Mouse (Mus musculus) heart, adult 18-20 months (tissue): Measurements from ENCODE around the gene Dcaf6. TPM values are rescaled to one million over a fixed set of nuclear protein-coding genes. Genes with fewer than 3 reads are reported as not detected.

ENCODE experiments used
- DNase-seq, 2 experiments: peaks; one replicate each; pipeline ENCODE4 v3.0.0; 2021 to 2022; ENCODE audit warnings: mixed read lengths in 1 of 2
- long read RNA-seq, 2 experiments: library from polyadenylated mRNA; stranded (forward); transcript quantifications; one replicate each; pipeline ENCODE4 v2.0.0; 2021
- total RNA-seq, 2 experiments: library from RNA; stranded (reverse); gene quantifications; 2 replicates each; pipeline ENCODE4 v1.2.3; 2021

Gene Dcaf6
- total RNA-seq, result 100 to 1,000 TPM in 1 of 2 experiments, 10 to 100 TPM in 1; 86.1 to 101 TPM
- long read RNA-seq, experiment 1, full-length matches to known transcripts, result 2 of 28 reads
- long read RNA-seq, experiment 1, partial matches to known transcripts, result 2 of 28 reads
- long read RNA-seq, experiment 1, other reads (novel, unspliced or antisense), result 24 of 28 reads
- long read RNA-seq, experiment 2, full-length matches to known transcripts, result 2 of 12 reads
- long read RNA-seq, experiment 2, partial matches to known transcripts, result 2 of 12 reads
- long read RNA-seq, experiment 2, other reads (novel, unspliced or antisense), result 8 of 12 reads

DNA sequence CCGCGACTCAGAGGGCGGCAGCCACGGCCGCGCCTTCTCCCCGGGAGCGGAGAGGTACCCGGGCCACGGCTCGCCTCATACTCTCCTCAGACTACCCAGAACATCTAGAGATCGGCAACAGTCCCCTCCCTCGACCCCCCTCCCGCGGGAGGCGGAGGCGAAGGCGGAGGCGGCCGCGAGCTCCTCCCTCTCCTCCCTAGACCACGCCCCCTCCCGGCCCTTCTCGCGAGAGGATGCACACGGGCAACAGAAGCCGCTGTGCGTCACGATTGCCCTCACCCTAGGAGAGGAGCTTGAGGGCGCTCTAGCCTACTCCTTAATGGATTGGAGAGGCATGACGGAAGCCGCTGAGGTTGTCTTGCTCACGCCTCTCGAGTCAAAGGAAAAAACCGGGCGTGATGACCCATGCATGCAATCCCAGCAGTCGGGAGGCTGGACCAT is at the start of gene Dcaf6, which contains the start of gene Mpc2:
TSS of gene Dcaf6 (minus strand) at position 116 of the 441 bp plus-strand sequence.
TSS of gene Mpc2 (plus strand) at position 278 of the 441 bp plus-strand sequence.
- DNase-seq, result peak; percentile 98 to 100

- no peak for DNase-seq
Observed at GRCm38 (mm10) chr1:165506303-165506702, 46.0 kb upstream of the Dcaf6 start.

- peak; percentile 40 to 70 for DNase-seq
Observed at GRCm38 (mm10) chr1:165503307-165504024, 43.2 kb upstream of the Dcaf6 start.

DNA sequence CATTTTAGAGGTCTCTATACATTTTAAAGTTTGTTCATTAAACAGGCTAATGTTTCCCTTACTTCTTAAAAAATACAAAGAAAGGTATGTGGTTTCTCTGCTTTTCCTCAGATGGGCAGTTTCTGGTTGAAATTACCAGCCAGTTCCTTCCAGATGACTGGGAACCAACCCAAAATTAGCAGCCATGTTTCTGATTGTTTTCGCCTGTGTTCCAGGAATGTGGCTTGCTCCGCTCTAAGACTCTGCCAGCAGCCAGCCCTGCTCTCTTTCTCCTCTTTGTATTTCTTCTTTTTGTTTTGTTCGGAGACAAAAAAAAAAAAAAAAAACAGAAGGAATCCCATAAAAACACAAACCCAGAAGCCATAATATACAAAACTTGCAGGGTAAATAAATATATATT is 38.6 kb upstream of the Dcaf6 start:
- DNase-seq, result peak in 1 of 2 experiments; percentile 12

- DNase-seq, result no peak
Observed at GRCm38 (mm10) chr1:165489197-165489596, 28.9 kb upstream of the Dcaf6 start.

GRCm38 (mm10) chr1:165486108-165486507 is 25.8 kb upstream of the Dcaf6 start:
- DNase-seq, result no peak

GRCm38 (mm10) chr1:165484688-165485233 is 24.5 kb upstream of the Dcaf6 start, which contains the start of gene Adcy10:
Adcy10 (plus strand) TSS chr1:165485183.
- DNase-seq, result no peak

GRCm38 (mm10) chr1:165471490-165471889 is 11.2 kb upstream of the Dcaf6 start:
- no peak for DNase-seq

DNA sequence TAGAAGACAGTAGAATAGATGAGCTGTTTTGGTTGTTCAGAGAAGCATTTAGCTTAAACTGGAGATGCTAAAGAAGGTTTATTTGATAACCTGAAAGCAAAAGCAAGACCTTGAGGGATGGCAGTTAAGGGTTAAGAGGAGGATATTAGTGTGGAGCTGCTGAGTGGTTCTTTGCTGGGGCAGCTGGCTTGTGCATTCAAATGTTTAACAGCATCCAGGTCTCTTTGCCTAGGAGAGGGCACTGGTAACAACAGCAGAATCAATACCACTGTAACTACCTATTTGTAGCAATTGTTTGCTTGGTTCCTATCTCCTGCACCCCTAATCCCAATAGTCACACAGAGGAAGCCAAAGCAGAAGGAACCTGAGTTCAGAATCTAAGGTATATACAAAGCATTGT is 9.4 kb upstream of the Dcaf6 start:
- no peak for DNase-seq

GRCm38 (mm10) chr1:165468971-165469370 is 8.7 kb upstream of the Dcaf6 start:
- DNase-seq, result no peak

DNA sequence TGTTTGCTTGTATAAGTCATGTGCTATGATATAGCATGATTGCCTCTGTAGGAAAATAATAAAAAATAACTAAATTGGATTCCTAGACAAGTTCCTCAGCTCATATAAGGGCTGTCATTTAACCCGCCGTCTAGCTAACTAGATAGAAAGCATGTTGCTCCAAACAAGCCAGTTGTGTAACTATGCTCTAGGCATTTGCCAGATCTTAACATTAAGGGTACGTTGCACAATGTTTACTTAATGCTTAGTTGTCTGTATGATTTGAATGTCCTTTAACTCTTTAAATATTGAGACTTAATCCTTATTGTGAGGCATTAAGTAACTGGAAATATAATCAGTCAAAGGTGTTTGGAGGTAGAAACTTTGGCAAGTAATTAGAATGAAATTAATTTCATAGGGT is 4.3 kb upstream of the Dcaf6 start:
- DNase-seq, result no peak

- DNase-seq, result no peak
Observed at GRCm38 (mm10) chr1:165462861-165463260, 2.6 kb upstream of the Dcaf6 start.

DNA sequence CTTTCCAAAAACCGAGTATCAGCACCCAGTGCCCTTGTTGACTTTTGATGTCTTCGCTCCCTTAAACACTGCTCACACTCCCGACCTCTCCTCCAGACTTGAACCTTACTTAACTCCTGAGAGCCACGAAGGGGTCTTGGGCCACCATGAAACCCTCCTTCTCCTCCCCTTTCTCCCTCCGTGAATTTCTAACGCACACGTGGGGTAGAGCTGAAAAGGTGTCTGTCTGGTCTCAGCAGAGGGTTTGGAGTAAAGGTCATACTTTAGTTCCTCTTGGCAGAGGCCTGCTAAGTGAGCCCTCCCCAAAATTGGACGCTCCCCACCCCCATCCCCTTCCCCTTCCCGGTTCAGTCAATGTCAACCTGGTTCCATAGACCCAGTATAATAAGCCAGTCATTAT is 1.4 kb upstream of the Dcaf6 start:
- DNase-seq, result peak in 1 of 2 experiments; percentile 16

GRCm38 (mm10) chr1:165460801-165461377 is 614 bp upstream of the Dcaf6 start:
- DNase-seq, result peak; percentile 97 to 100

GRCm38 (mm10) chr1:165459503-165460181 is 633 bp downstream of the Dcaf6 start:
- peak; percentile 73 to 81 for DNase-seq

DNA sequence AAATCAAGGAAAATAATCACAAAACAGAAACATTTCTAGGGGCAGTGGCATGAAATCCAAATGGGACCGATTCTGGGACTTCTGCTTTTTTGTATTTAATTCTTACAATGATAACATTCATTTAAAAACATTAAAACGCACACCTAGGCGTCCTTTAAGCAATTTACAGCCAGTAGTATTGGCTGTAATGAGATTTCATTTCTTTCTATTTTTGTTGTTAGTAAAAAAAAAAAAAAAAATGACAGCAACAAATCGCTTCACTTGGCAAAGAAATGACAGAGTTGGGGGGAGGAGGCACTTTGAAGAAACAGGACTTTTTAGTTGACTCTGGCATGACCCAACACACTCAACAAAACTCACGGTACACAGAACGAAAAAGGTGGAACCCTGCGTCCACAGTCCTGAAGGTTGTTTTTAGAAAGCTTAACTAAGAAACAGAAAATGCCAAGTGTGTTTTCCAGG is 1.2 kb downstream of the Dcaf6 start:
- DNase-seq, result no peak

- no peak for DNase-seq
Observed at GRCm38 (mm10) chr1:165441719-165442118, 18.6 kb downstream of the Dcaf6 start.

GRCm38 (mm10) chr1:165441201-165441600 is 19.1 kb downstream of the Dcaf6 start:
- no peak for DNase-seq

DNA sequence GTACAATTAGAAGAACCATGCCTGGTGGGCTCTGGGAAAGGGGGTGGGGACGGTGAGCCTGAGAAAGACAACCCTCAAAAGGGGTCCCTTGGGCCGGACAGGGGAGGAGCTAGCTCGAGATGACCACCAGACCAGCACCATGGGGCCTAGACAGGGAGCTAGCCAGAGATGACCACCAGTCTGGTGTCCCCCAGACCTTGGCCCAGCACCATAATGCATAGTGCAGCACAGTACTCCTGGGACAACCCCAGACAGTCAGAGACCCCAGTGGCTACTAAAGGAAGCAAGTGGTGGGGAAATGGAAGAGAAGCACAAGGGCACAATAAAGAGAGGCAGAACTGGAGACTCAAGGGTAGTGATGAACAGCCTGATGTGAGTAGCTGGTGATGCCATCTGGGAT is 19.5 kb downstream of the Dcaf6 start:
- DNase-seq, result no peak

DNA sequence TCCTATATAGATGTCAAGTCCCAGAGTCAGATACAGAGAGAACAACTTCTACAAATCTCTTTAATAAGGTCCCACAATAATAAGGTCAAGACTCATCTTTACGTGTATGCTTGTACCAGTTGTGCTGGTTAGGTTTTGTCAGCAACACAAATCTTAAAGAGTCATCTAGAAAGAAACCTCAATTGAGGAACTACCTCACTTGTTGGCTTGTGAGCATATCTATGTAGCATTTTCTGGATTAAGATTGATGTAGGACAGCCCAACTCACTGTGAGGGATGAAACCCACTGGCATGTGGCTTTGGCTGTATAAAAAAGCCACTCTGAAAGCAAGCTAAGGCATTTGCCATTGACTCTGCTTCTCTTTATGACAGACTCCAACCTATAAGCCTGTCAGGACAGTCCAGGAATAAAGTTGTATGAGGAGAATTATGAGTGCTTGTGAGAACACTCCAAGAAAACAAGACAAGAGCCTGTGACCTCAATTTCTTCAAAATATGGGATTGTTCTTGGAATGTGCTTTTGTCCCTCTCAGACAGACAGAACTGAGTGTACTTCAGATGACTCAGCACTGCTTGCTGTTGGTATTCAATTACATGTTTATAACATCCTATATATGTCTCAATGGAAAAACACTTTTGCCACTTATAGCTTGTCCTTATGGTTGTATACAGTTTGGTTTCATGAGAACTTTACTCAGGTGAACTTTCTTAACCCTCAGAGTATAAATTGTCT is 21.8 kb downstream of the Dcaf6 start:
- DNase-seq, result no peak

DNA sequence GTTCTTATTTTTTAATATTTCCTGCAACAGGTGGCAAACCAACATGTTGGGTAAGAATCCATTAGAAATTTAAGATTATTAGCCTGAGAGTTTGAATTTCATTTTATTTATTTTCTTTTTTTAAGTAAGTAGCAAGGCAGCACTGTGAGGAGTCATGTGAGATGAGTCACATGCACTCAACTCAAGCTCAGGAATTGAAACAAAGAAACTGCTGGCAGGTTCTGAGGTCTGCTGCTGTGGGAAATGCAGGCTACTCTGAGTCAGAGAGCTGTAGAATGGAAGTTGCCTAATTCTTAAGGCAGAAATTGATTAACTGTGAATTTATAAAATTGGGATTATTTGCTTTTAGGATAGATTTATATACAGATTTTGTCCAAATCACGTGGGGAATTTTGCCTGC is 27.4 kb downstream of the Dcaf6 start:
- peak in 1 of 2 experiments; percentile 47 for DNase-seq
